Mouse (Mus musculus): ENCODE data around the gene Igf2bp2. TPM values are rescaled to one million over a fixed set of nuclear protein-coding genes. Genes with fewer than 3 reads are reported as not detected.

Igf2bp2 gene
- polyA plus RNA-seq, 1 experiment from 2014 or later: 34.8 TPM

DNA sequence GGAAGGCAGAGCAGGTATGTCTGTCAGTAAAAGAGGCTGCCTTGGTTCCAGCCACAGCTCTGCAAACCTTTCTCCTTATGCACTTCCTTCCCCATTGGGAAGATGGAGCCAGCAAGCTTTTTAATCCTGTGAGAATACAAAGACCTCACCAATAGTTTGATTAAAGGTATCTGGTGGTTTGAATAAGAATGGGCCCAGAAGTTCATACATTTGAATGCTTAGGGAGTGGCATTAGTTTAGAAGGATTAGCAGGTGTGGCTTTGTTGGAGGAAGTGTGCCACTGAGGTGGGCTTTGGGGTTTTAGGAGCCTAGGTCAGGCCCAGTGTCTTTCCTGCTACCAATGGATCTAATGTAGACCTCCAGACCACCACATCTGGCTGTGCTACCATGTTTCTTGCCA lies 97.6 kb downstream of the Igf2bp2 start:
- Histone ChIP-seq H3K9ac (ENCODE audit: low read depth, low read length) (no peak overlapping the region), H3K4me2 (ENCODE audit: low read length) (no peak overlapping the region), H3K4me1 (replicated peaks; ENCODE audit: insufficient read depth, low read length) (no peaks in the 10 kb centered on the region), H3K27me3 (ENCODE audit: insufficient read depth, low read length) (no peaks in the 10 kb centered on the region), H3K9me3 (replicated peaks; ENCODE audit: low read length) (no peaks in the 10 kb centered on the region), H3K27ac (no peak overlapping the region), H3K4me3 (replicated peaks; ENCODE audit: low read depth, low read length) (no peak overlapping the region), H3K36me3 (ENCODE audit: insufficient read depth, low read length) (peaks cover 75% of the 10 kb centered on the region)
- ATAC-seq (replicated peaks; ENCODE audit: low FRiP score, low read depth) (no peak), DNase-seq (ENCODE audit: low spot score) (no peak)
- no peak for TF ChIP-seq CTCF (IDR thresholded peaks at IDR 0.05; ENCODE audit: low read depth)

DNA sequence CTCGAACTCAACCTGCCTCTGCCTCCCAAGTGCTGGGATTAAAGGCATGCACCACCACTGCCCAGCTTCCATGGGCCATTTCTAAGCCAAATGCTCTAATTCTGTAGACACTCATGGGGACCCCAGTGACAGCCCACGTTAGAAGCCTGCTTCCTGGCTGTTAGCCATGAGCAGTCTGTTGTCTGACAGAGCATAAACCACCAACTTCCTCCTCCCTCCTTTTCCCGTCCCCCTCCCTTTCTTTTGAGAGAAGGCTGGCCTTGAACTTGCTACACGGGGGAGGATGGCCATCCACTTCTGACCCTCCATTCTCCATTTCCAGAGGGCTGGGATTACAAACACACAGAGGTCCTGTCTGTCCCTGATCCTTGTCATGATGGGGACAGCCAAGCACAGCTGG lies 100.8 kb downstream of the Igf2bp2 start:
- Histone ChIP-seq H3K9ac (ENCODE audit: low read depth, low read length) (no peak overlapping the region), H3K36me3 (ENCODE audit: insufficient read depth, low read length) (peaks cover 57% of the 10 kb centered on the region), H3K4me2 (ENCODE audit: low read length) (no peak overlapping the region), H3K4me1 (replicated peaks; ENCODE audit: insufficient read depth, low read length) (no peaks in the 10 kb centered on the region), H3K4me3 (replicated peaks; ENCODE audit: low read depth, low read length) (no peak overlapping the region), H3K27ac (no peak overlapping the region), H3K9me3 (replicated peaks; ENCODE audit: low read length) (no peaks in the 10 kb centered on the region), H3K27me3 (ENCODE audit: insufficient read depth, low read length) (no peaks in the 10 kb centered on the region)
- ATAC-seq (replicated peaks; ENCODE audit: low FRiP score, low read depth) (no peak), DNase-seq (ENCODE audit: low spot score) (no peak)
- no peak for TF ChIP-seq CTCF (IDR thresholded peaks at IDR 0.05; ENCODE audit: low read depth)
- WGBS: 49% methylated on average over 4 of the region's 4 CpGs

GRCm38 (mm10) chr16:22061555-22062160 lies 101.4 kb downstream of the Igf2bp2 start:
- Histone ChIP-seq H3K27ac (no peak overlapping the region), H3K4me3 (replicated peaks; ENCODE audit: low read depth, low read length) (no peak overlapping the region), H3K36me3 (ENCODE audit: insufficient read depth, low read length) (peaks cover 50% of the 10 kb centered on the region), H3K9ac (ENCODE audit: low read depth, low read length) (no peak overlapping the region), H3K9me3 (replicated peaks; ENCODE audit: low read length) (no peaks in the 10 kb centered on the region), H3K4me1 (replicated peaks; ENCODE audit: insufficient read depth, low read length) (no peaks in the 10 kb centered on the region), H3K27me3 (ENCODE audit: insufficient read depth, low read length) (no peaks in the 10 kb centered on the region), H3K4me2 (ENCODE audit: low read length) (no peak overlapping the region)
- no peak for ATAC-seq (replicated peaks; ENCODE audit: low FRiP score, low read depth)
- DNase-seq (ENCODE audit: low spot score): no peak
- no peak for TF ChIP-seq CTCF (IDR thresholded peaks at IDR 0.05; ENCODE audit: low read depth)
- WGBS: 83% methylated on average over 14 of the region's 14 CpGs

DNA sequence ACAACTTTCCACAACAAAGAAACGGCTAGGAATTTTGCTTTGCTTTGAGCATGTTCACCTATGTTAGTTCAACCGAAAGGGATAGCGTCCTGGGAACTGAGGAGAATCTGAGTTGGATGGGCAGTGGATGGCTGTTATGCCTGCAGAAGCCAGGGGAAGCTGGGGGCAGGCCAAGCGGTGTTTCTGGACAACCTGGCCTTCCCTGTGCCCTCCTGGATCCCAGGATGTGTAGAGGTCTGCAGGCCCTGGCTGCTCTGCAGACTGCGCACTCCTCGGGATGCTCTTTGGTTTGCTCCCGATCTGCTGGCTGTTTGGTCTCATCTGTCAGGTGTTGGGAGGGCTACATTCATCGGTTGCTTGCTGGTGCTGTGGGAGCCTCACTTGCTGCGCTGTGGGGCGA lies 102.7 kb downstream of the Igf2bp2 start:
- no peak for DNase-seq (ENCODE audit: low spot score)
- 91% methylated on average over 10 of the region's 10 CpGs for WGBS
- Histone ChIP-seq H3K4me2 (ENCODE audit: low read length) (no peak overlapping the region), H3K9ac (ENCODE audit: low read depth, low read length) (no peak overlapping the region), H3K9me3 (replicated peaks; ENCODE audit: low read length) (no peaks in the 10 kb centered on the region), H3K27ac (no peak overlapping the region), H3K4me1 (replicated peaks; ENCODE audit: insufficient read depth, low read length) (no peaks in the 10 kb centered on the region), H3K36me3 (ENCODE audit: insufficient read depth, low read length) (peaks cover 40% of the 10 kb centered on the region), H3K4me3 (replicated peaks; ENCODE audit: low read depth, low read length) (no peak overlapping the region), H3K27me3 (ENCODE audit: insufficient read depth, low read length) (no peaks in the 10 kb centered on the region)
- ATAC-seq (replicated peaks; ENCODE audit: low FRiP score, low read depth): no peak
- no peak for TF ChIP-seq CTCF (IDR thresholded peaks at IDR 0.05; ENCODE audit: low read depth)

- Histone ChIP-seq H3K4me2 (ENCODE audit: low read length) (no peak overlapping the region), H3K36me3 (ENCODE audit: insufficient read depth, low read length) (peaks cover 33% of the 10 kb centered on the region), H3K9me3 (replicated peaks; ENCODE audit: low read length) (no peaks in the 10 kb centered on the region), H3K4me3 (replicated peaks; ENCODE audit: low read depth, low read length) (no peak overlapping the region), H3K4me1 (replicated peaks; ENCODE audit: insufficient read depth, low read length) (no peaks in the 10 kb centered on the region), H3K27me3 (ENCODE audit: insufficient read depth, low read length) (no peaks in the 10 kb centered on the region), H3K27ac (no peak overlapping the region), H3K9ac (ENCODE audit: low read depth, low read length) (no peak overlapping the region)
- 96% methylated on average over 7 of the region's 7 CpGs for WGBS
- TF ChIP-seq CTCF (IDR thresholded peaks at IDR 0.05; ENCODE audit: low read depth): no peak
- ATAC-seq (replicated peaks; ENCODE audit: low FRiP score, low read depth) (no peak), DNase-seq (ENCODE audit: low spot score) (no peak)
Measured at GRCm38 (mm10) chr16:22058871-22059270, 104.2 kb downstream of the Igf2bp2 start.

- Histone ChIP-seq H3K27ac (no peak overlapping the region), H3K9me3 (replicated peaks; ENCODE audit: low read length) (no peaks in the 10 kb centered on the region), H3K36me3 (ENCODE audit: insufficient read depth, low read length) (peaks cover 22% of the 10 kb centered on the region; the same call in 1 of the 2 replicates), H3K9ac (ENCODE audit: low read depth, low read length) (no peak overlapping the region), H3K4me3 (replicated peaks; ENCODE audit: low read depth, low read length) (no peak overlapping the region), H3K27me3 (ENCODE audit: insufficient read depth, low read length) (no peaks in the 10 kb centered on the region), H3K4me1 (replicated peaks; ENCODE audit: insufficient read depth, low read length) (no peaks in the 10 kb centered on the region), H3K4me2 (ENCODE audit: low read length) (no peak overlapping the region)
- WGBS: 78% methylated on average over 6 of the region's 6 CpGs
- ATAC-seq (replicated peaks; ENCODE audit: low FRiP score, low read depth) (no peak), DNase-seq (ENCODE audit: low spot score) (no peak)
- TF ChIP-seq CTCF (IDR thresholded peaks at IDR 0.05; ENCODE audit: low read depth): no peak
Measured at GRCm38 (mm10) chr16:22057498-22057897, 105.6 kb downstream of the Igf2bp2 start.

GRCm38 (mm10) chr16:22053411-22053810 lies 109.7 kb downstream of the Igf2bp2 start:
- 96% methylated on average over 21 of the region's 21 CpGs for WGBS

More at GRCm38 (mm10) chr16:22053411-22053810, 109.7 kb downstream of the Igf2bp2 start:
- H3K27me3 ChIP-seq (ENCODE audit: insufficient read depth, low read length): no peaks in the 10 kb centered on the region
- ATAC-seq (replicated peaks; ENCODE audit: low FRiP score, low read depth): no peak
- H3K27ac ChIP-seq: no peak overlapping the region
- H3K4me3 ChIP-seq (replicated peaks; ENCODE audit: low read depth, low read length): no peak overlapping the region
- no peak overlapping the region for H3K9ac ChIP-seq (ENCODE audit: low read depth, low read length)
- H3K9me3 ChIP-seq (replicated peaks; ENCODE audit: low read length): no peaks in the 10 kb centered on the region
- no peak overlapping the region for H3K4me2 ChIP-seq (ENCODE audit: low read length)
- no peak for DNase-seq (ENCODE audit: low spot score)
- no peaks in the 10 kb centered on the region for H3K36me3 ChIP-seq (ENCODE audit: insufficient read depth, low read length)
- TF ChIP-seq CTCF (IDR thresholded peaks at IDR 0.05; ENCODE audit: low read depth): no peak
- no peaks in the 10 kb centered on the region for H3K4me1 ChIP-seq (replicated peaks; ENCODE audit: insufficient read depth, low read length)

Measured in kidney, postnatal 0 days (tissue).